Mouse (Mus musculus) retina, postnatal 1 day (tissue): ENCODE measurements at regions not wholly inside any gene's neighbourhood (a gene's known extent, or its start where the extent isn't known, plus 50 kb on each side); places are given as distances from the start of the nearest gene placed in this dataset.
A peak's percentile ranks its signal among the peaks of the same experiment; 100 is the strongest.

ENCODE experiments used
- DNase-seq: peaks from one replicate; pipeline ENCODE4 v3.0.0-alpha.2; 2012

- DNase-seq, result no peak
Observed at GRCm38 (mm10) chr3:118418981-118419380, 142.9 kb upstream of the Dpyd start.

- DNase-seq, result peak; percentile 95
Observed at GRCm38 (mm10) chr3:118421701-118422100, 140.2 kb upstream of the Dpyd start.

- peak; percentile 65 for DNase-seq
Observed at GRCm38 (mm10) chr3:118425748-118426147, 136.2 kb upstream of the Dpyd start.

- DNase-seq, result peak; percentile 77
Observed at GRCm38 (mm10) chr3:118428523-118428922, 133.4 kb upstream of the Dpyd start.

GRCm38 (mm10) chr3:118429825-118430630, 131.9 kb upstream of the Dpyd start:
- peak; percentile 87 for DNase-seq

GRCm38 (mm10) chr3:118430631-118430906, 131.4 kb upstream of the Dpyd start:
- DNase-seq, result no peak

- DNase-seq, result peak; percentile 90
Observed at GRCm38 (mm10) chr3:118431031-118431723, 130.8 kb upstream of the Dpyd start.

- DNase-seq, result peak; percentile 74
Observed at GRCm38 (mm10) chr3:118433441-118434021, 128.4 kb upstream of the Dpyd start.

GRCm38 (mm10) chr3:118434311-118434710, 127.6 kb upstream of the Dpyd start:
- DNase-seq, result peak; percentile 47

- no peak for DNase-seq
Observed at GRCm38 (mm10) chr3:118434847-118435246, 127.1 kb upstream of the Dpyd start.

- no peak for DNase-seq
Observed at GRCm38 (mm10) chr3:118435248-118435647, 126.7 kb upstream of the Dpyd start.

GRCm38 (mm10) chr3:118443742-118444332, 118.1 kb upstream of the Dpyd start:
- no peak for DNase-seq

- no peak for DNase-seq
Observed at GRCm38 (mm10) chr3:118445360-118445759, 116.6 kb upstream of the Dpyd start.

GRCm38 (mm10) chr3:118459636-118460035, 102.3 kb upstream of the Dpyd start:
- DNase-seq, result no peak

GRCm38 (mm10) chr3:118465611-118466010, 96.3 kb upstream of the Dpyd start:
- no peak for DNase-seq

GRCm38 (mm10) chr3:118472215-118472799, 89.6 kb upstream of the Dpyd start:
- no peak for DNase-seq

GRCm38 (mm10) chr3:118478065-118478464, 83.9 kb upstream of the Dpyd start:
- DNase-seq, result no peak

GRCm38 (mm10) chr3:118480515-118481248, 81.2 kb upstream of the Dpyd start:
- DNase-seq, result no peak

GRCm38 (mm10) chr3:118485966-118486365, 76.0 kb upstream of the Dpyd start:
- DNase-seq, result no peak

- DNase-seq, result no peak
Observed at GRCm38 (mm10) chr3:118487408-118487807, 74.5 kb upstream of the Dpyd start.

GRCm38 (mm10) chr3:118491101-118491500, 70.8 kb upstream of the Dpyd start:
- no peak for DNase-seq

- DNase-seq, result no peak
Observed at GRCm38 (mm10) chr3:118491871-118492270, 70.1 kb upstream of the Dpyd start.

- no peak for DNase-seq
Observed at GRCm38 (mm10) chr3:118494611-118495010, 67.3 kb upstream of the Dpyd start.
